Mouse (Mus musculus): Measurements from ENCODE around the gene Lnx1. TPM values are rescaled to one million over a fixed set of nuclear protein-coding genes. Genes with fewer than 3 reads are reported as not detected.

Lnx1 gene
- polyA plus RNA-seq, 1 experiment from 2014 or later, result 1.6 TPM

- no peak overlapping the region for H3K9ac ChIP-seq
- no peak overlapping the region for H3K4me3 ChIP-seq
- H3K27me3 ChIP-seq (replicated peaks), result no peaks in the 10 kb centered on the region; the same call in 1 of the 2 replicates
- no peaks in the 10 kb centered on the region for H3K36me3 ChIP-seq
- 87% methylated on average over 14 of the region's 14 CpGs for WGBS
- ATAC-seq (ENCODE audit: extremely low read depth, insufficient number of reproducible peaks, low FRiP score, low TSS enrichment), result no peak
- H3K4me1 ChIP-seq, result peaks cover 32% of the 10 kb centered on the region
- no peak overlapping the region for H3K4me2 ChIP-seq
- no peaks in the 10 kb centered on the region for H3K9me3 ChIP-seq
- H3K27ac ChIP-seq (replicated peaks), result no peak overlapping the region
Observed at GRCm38 (mm10) chr5:74623316-74624000, 79.3 kb downstream of the Lnx1 start.

- WGBS, result 35% methylated on average over 7 of the region's 7 CpGs
- H3K4me1 ChIP-seq, result peaks cover 31% of the 10 kb centered on the region
- no peaks in the 10 kb centered on the region for H3K36me3 ChIP-seq
- H3K27me3 ChIP-seq (replicated peaks), result peaks cover 3% of the 10 kb centered on the region; the same call in 1 of the 2 replicates
- no peak for ATAC-seq (ENCODE audit: extremely low read depth, insufficient number of reproducible peaks, low FRiP score, low TSS enrichment)
- no peak overlapping the region; the same call in 1 of the 2 replicates for H3K9ac ChIP-seq
- H3K27ac ChIP-seq (replicated peaks), result peak overlapping the region; percentile 51
- H3K4me3 ChIP-seq, result no peak overlapping the region
- H3K4me2 ChIP-seq, result no peak overlapping the region
- H3K9me3 ChIP-seq, result no peaks in the 10 kb centered on the region
Observed at GRCm38 (mm10) chr5:74621691-74622470, 80.8 kb downstream of the Lnx1 start.

- no peak for ATAC-seq (ENCODE audit: extremely low read depth, insufficient number of reproducible peaks, low FRiP score, low TSS enrichment)
- 65% methylated on average over 3 of the region's 3 CpGs for WGBS
Observed at GRCm38 (mm10) chr5:74618573-74619059, 84.1 kb downstream of the Lnx1 start.

GRCm38 (mm10) chr5:74617816-74618572 lies 84.7 kb downstream of the Lnx1 start:
- no peak overlapping the region for H3K4me2 ChIP-seq
- WGBS, result 55% methylated on average over 8 of the region's 13 CpGs

More at GRCm38 (mm10) chr5:74618573-74619059, 84.1 kb downstream of the Lnx1 start:
- no peaks in the 10 kb centered on the region for H3K9me3 ChIP-seq
- H3K4me3 ChIP-seq, result no peak overlapping the region
- peaks cover 32% of the 10 kb centered on the region for H3K4me1 ChIP-seq
- no peak overlapping the region for H3K4me2 ChIP-seq
- H3K27ac ChIP-seq (replicated peaks), result no peak overlapping the region
- H3K36me3 ChIP-seq, result no peaks in the 10 kb centered on the region
- peaks cover 21% of the 10 kb centered on the region for H3K27me3 ChIP-seq (replicated peaks)
- H3K9ac ChIP-seq, result no peak overlapping the region

GRCm38 (mm10) chr5:74613491-74614151 lies 89.1 kb downstream of the Lnx1 start:
- Histone ChIP-seq H3K27me3 (replicated peaks) (peaks cover 30% of the 10 kb centered on the region), H3K4me2 (peak overlapping the region; percentile 65), H3K9ac (peak overlapping the region; percentile 29), H3K27ac (replicated peaks) (peak overlapping the region; percentile 63), H3K36me3 (no peaks in the 10 kb centered on the region), H3K9me3 (no peaks in the 10 kb centered on the region), H3K4me1 (peaks cover 21% of the 10 kb centered on the region), H3K4me3 (peak overlapping the region; percentile 30)
- ATAC-seq (ENCODE audit: extremely low read depth, insufficient number of reproducible peaks, low FRiP score, low TSS enrichment), result no peak
- 10% methylated on average over 18 of the region's 18 CpGs for WGBS

More at GRCm38 (mm10) chr5:74617816-74618572, 84.7 kb downstream of the Lnx1 start:
- ATAC-seq (ENCODE audit: extremely low read depth, insufficient number of reproducible peaks, low FRiP score, low TSS enrichment), result no peak
- H3K4me3 ChIP-seq, result no peak overlapping the region
- no peaks in the 10 kb centered on the region for H3K36me3 ChIP-seq
- H3K27ac ChIP-seq (replicated peaks), result no peak overlapping the region
- H3K4me1 ChIP-seq, result peaks cover 33% of the 10 kb centered on the region
- peaks cover 21% of the 10 kb centered on the region for H3K27me3 ChIP-seq (replicated peaks)
- H3K9ac ChIP-seq, result no peak overlapping the region
- no peaks in the 10 kb centered on the region for H3K9me3 ChIP-seq

- Histone ChIP-seq H3K9ac (no peak overlapping the region), H3K27me3 (replicated peaks) (peaks cover 30% of the 10 kb centered on the region), H3K36me3 (no peaks in the 10 kb centered on the region), H3K9me3 (no peaks in the 10 kb centered on the region), H3K4me3 (no peak overlapping the region), H3K4me2 (no peak overlapping the region), H3K27ac (replicated peaks) (no peak overlapping the region), H3K4me1 (peaks cover 21% of the 10 kb centered on the region)
- WGBS, result 52% methylated on average over 5 of the region's 5 CpGs
- ATAC-seq (ENCODE audit: extremely low read depth, insufficient number of reproducible peaks, low FRiP score, low TSS enrichment), result no peak
Observed at GRCm38 (mm10) chr5:74612713-74613112, 90.0 kb downstream of the Lnx1 start.

GRCm38 (mm10) chr5:74610511-74610910 lies 92.2 kb downstream of the Lnx1 start:
- H3K4me3 ChIP-seq, result no peak overlapping the region
- H3K9me3 ChIP-seq, result no peaks in the 10 kb centered on the region
- H3K4me2 ChIP-seq, result no peak overlapping the region
- no peak overlapping the region for H3K9ac ChIP-seq
- H3K36me3 ChIP-seq, result no peaks in the 10 kb centered on the region
- peaks cover 21% of the 10 kb centered on the region for H3K4me1 ChIP-seq
- no peak for ATAC-seq (ENCODE audit: extremely low read depth, insufficient number of reproducible peaks, low FRiP score, low TSS enrichment)
- WGBS, result 80% methylated on average over 10 of the region's 10 CpGs
- peaks cover 19% of the 10 kb centered on the region for H3K27me3 ChIP-seq (replicated peaks)
- no peak overlapping the region for H3K27ac ChIP-seq (replicated peaks)

GRCm38 (mm10) chr5:74606213-74606612 lies 96.5 kb downstream of the Lnx1 start:
- Histone ChIP-seq H3K36me3 (no peaks in the 10 kb centered on the region), H3K9ac (no peak overlapping the region), H3K4me1 (peaks cover 11% of the 10 kb centered on the region), H3K9me3 (no peaks in the 10 kb centered on the region), H3K4me3 (no peak overlapping the region), H3K27me3 (replicated peaks) (0 out of 2 replicates have a peak, but pooled peaks cover 2% of the 10 kb centered on the region), H3K4me2 (no peak overlapping the region), H3K27ac (replicated peaks) (no peak overlapping the region)
- ATAC-seq (ENCODE audit: extremely low read depth, insufficient number of reproducible peaks, low FRiP score, low TSS enrichment), result no peak
- WGBS, result 80% methylated on average over 8 of the region's 8 CpGs

GRCm38 (mm10) chr5:74603306-74603705 lies 99.4 kb downstream of the Lnx1 start:
- 58% methylated on average over 4 of the region's 4 CpGs for WGBS
- Histone ChIP-seq H3K4me1 (peaks cover 13% of the 10 kb centered on the region), H3K9me3 (no peaks in the 10 kb centered on the region), H3K36me3 (peaks cover 11% of the 10 kb centered on the region), H3K9ac (no peak overlapping the region), H3K4me3 (no peak overlapping the region), H3K27ac (replicated peaks) (no peak overlapping the region), H3K27me3 (replicated peaks) (no peaks in the 10 kb centered on the region), H3K4me2 (no peak overlapping the region)
- ATAC-seq (ENCODE audit: extremely low read depth, insufficient number of reproducible peaks, low FRiP score, low TSS enrichment), result no peak

- no peak for ATAC-seq (ENCODE audit: extremely low read depth, insufficient number of reproducible peaks, low FRiP score, low TSS enrichment)
- no peak overlapping the region for H3K4me3 ChIP-seq
- H3K36me3 ChIP-seq, result peaks cover 21% of the 10 kb centered on the region
- no peak overlapping the region for H3K4me2 ChIP-seq
- WGBS, result 65% methylated on average over 10 of the region's 10 CpGs
- H3K9ac ChIP-seq, result no peak overlapping the region
- no peak overlapping the region for H3K27ac ChIP-seq (replicated peaks)
- H3K9me3 ChIP-seq, result no peaks in the 10 kb centered on the region
- peaks cover 13% of the 10 kb centered on the region for H3K4me1 ChIP-seq
- no peaks in the 10 kb centered on the region for H3K27me3 ChIP-seq (replicated peaks)
Observed at GRCm38 (mm10) chr5:74602371-74602770, 100.3 kb downstream of the Lnx1 start.

Data from heart, embryonic 13.5 days (tissue).